Mouse (Mus musculus) Patski (cell line): Measurements from ENCODE around the gene Hsd11b2. TPM values are rescaled to one million over a fixed set of nuclear protein-coding genes. Genes with fewer than 3 reads are reported as not detected.

Source experiments
- ATAC-seq: fragments of 100-300 bp; one replicate; pipeline ENCODE4 v1.8.0; 2021
- CTCF ChIA-PET: fragments of 350-600 bp; sonication (Branson Sonifier 250); formaldehyde crosslinking; loops from one replicate; lab custom pipeline; 2022; ENCODE audit warnings: inconsistent platforms; lab: Charles Lee
- POLR2A ChIA-PET: fragments of 350-600 bp; sonication (Branson Sonifier 250); formaldehyde crosslinking; loops from one replicate; lab custom pipeline; 2022; ENCODE audit warnings: antibody characterized with exemption, inconsistent platforms; lab: Charles Lee
- DNase-seq: peaks from one replicate; pipeline ENCODE4 v3.0.0-alpha.2; 2011; ENCODE audit warnings: low read depth, low spot score
- H3K27me3 ChIP-seq: fragments of 371-371 bp; one replicate; pipeline ENCODE4 v1.5.1; 2021
- CTCF ChIP-seq: fragments of 100-300 bp; IDR thresholded peaks from one replicate; pipeline ENCODE4 v1.5.1; 2021
- in situ Hi-C: fragments of 300-500 bp; cut with MboI; formaldehyde crosslinking; loops from 3 replicates; pipeline ENCODE4 v1.11.1; 2018; ENCODE audit warnings: low pct_unique_long_range_greater_than_20kb, mixed read lengths
- polyA plus RNA-seq: library from polyadenylated mRNA; unstranded; gene quantifications from one replicate; pipeline ENCODE4 v1.2.3, GENCODE M21; 2021

Gene Hsd11b2
- 8.2 TPM for polyA plus RNA-seq

- DNase-seq (no peak), ATAC-seq (peak; percentile 24)
- H3K27me3 ChIP-seq, result no peaks in the 10 kb centered on the region
- CTCF ChIA-PET, result interaction anchor here (0.7 to 8.2 kb wide), 7 partner anchors 13 to 159 kb away, joined by 3 to 102 read pairs (median 4); partner anchors contain the start of gene Atp6v0d1
- in situ Hi-C loops, result loop anchor here (5.0 kb wide), 1 partner anchor 34 kb away; no protein-coding TSS in a partner anchor
- POLR2A ChIA-PET, result interaction anchor here (0.5 to 1.1 kb wide), 2 partner anchors 26 to 29 kb away, joined by 3 to 4 read pairs; no protein-coding TSS in a partner anchor
- TF ChIP-seq CTCF, result no peak
Measured at GRCm38 (mm10) chr8:105518436-105519313, at the start of gene Hsd11b2. Gene Hsd11b2, plus strand, starts transcription at chr8:105518755.

DNA sequence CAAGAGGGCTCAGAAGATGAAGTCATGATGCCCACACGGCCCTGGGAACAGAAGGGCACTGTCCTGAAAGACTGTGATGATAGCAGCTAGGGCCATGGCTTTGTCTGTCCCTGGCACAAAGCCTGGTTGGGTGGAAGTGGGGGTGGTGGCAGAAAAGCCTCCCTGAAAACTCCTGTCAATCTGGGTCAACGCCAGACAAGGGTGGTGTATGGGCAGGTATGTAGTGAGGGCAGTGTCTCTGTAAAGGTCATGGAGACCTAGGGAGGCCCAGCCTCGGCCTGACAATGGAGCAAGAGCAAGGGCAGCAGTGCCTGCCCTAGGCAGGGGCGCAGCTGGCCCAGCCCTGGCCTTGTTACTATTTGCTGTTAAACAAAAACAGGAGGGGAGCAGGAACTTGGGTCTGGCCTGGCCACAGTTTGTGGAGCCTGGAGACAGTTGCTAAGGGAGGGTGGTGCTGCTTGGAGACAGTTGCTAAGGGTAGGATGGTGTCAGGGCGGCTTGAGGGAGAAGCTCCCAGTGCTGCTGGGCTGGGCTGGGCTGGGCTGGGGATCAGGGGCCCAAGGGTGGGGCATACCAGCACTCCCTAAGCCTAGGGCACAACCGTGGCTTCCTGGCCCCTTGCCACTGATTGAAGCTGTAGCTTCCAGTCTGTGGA, 49.4 kb upstream of the Hsd11b2 start:
- in situ Hi-C loops, result no loop called here
- ChIA-PET POLR2A (interaction anchor here (0.6 kb wide), 1 partner anchor 18 kb away, joined by 3 read pairs; no protein-coding TSS in a partner anchor), CTCF (interaction anchor here (1.5 kb wide), 1 partner anchor 15 kb away, joined by 5 read pairs; no protein-coding TSS in a partner anchor)
- DNase-seq (no peak), ATAC-seq (no peak)
- H3K27me3 ChIP-seq, result no peaks in the 10 kb centered on the region
- TF ChIP-seq CTCF, result no peak

- no peak for TF ChIP-seq CTCF
- CTCF ChIA-PET, result interaction anchor here (1.5 kb wide), 1 partner anchor 15 kb away, joined by 5 read pairs; no protein-coding TSS in a partner anchor
- no peak for ATAC-seq
- POLR2A ChIA-PET, result interaction anchor here (1.7 kb wide), 1 partner anchor 11 kb away, joined by 9 read pairs; no protein-coding TSS in a partner anchor
- in situ Hi-C loops, result no loop called here
- no peaks in the 10 kb centered on the region for H3K27me3 ChIP-seq
- DNase-seq, result no peak
Measured at GRCm38 (mm10) chr8:105469816-105470215, 48.7 kb upstream of the Hsd11b2 start.

- no peak for ATAC-seq
- in situ Hi-C loops, result no loop called here
- CTCF ChIA-PET, result interaction anchor here (1.5 kb wide), 1 partner anchor 14 kb away, joined by 5 read pairs; no protein-coding TSS in a partner anchor
- TF ChIP-seq CTCF, result no peak
- no peak for DNase-seq
- no peaks in the 10 kb centered on the region for H3K27me3 ChIP-seq
- POLR2A ChIA-PET, result interaction anchor here (0.6 to 1.7 kb wide), 2 partner anchors 11 to 106 kb away, joined by 3 to 9 read pairs; no protein-coding TSS in a partner anchor
Measured at GRCm38 (mm10) chr8:105470262-105470661, 48.3 kb upstream of the Hsd11b2 start.

- ATAC-seq (no peak), DNase-seq (no peak)
- POLR2A ChIA-PET, result interaction anchor here (0.6 to 1.7 kb wide), 2 partner anchors 10 to 106 kb away, joined by 3 to 9 read pairs; no protein-coding TSS in a partner anchor
- no peak for TF ChIP-seq CTCF
- H3K27me3 ChIP-seq, result no peaks in the 10 kb centered on the region
- in situ Hi-C loops, result no loop called here
- CTCF ChIA-PET, result interaction anchor here (1.0 kb wide), 1 partner anchor 14 kb away, joined by 3 read pairs; no protein-coding TSS in a partner anchor
Measured at GRCm38 (mm10) chr8:105470681-105471313, 47.8 kb upstream of the Hsd11b2 start.

DNA sequence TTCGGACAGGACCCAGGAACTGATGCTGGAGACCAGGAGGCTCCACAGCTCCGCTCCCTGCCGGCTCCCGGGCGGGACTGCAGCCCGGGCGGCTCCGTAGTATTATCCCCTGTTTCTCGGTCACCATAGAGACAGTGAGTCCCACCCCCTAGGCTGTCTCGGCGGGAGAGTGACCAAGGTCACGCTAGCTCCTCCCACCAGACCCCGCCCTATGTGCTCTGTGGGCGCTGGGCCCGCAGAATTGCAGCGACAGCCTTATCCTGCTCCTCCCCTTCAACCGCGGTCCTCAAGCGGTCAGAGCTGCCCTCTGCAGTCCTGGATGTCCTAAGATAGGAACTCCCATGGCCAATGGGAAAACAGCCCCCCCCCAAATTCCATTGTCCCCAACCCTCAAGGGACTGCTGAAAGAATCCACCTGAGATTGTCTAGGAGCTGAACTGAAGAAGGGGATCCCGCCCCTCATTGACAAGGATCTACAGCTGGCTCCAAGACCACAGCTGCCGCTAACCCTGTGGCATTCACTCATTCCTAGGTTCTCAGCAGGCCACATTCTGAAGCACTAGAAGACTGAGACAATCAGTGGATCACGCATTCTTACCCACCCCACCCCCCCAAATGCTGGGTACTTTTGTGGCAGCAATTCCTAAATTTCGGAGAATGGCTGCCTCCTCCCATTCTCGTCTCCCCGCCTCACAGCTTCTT, 47.1 kb upstream of the Hsd11b2 start, which contains the start of gene Tppp3:
Gene Tppp3, minus strand, starts transcription at position 213 of the 702 bp plus-strand sequence.
- ChIA-PET POLR2A (interaction anchor here (1.7 kb wide), 1 partner anchor 10 kb away, joined by 9 read pairs; no protein-coding TSS in a partner anchor), CTCF (interaction anchor here (1.0 kb wide), 1 partner anchor 13 kb away, joined by 3 read pairs; no protein-coding TSS in a partner anchor)
- no peak for TF ChIP-seq CTCF
- no peak for ATAC-seq
- H3K27me3 ChIP-seq, result no peaks in the 10 kb centered on the region
- no peak for DNase-seq
- in situ Hi-C loops, result no loop called here

DNA sequence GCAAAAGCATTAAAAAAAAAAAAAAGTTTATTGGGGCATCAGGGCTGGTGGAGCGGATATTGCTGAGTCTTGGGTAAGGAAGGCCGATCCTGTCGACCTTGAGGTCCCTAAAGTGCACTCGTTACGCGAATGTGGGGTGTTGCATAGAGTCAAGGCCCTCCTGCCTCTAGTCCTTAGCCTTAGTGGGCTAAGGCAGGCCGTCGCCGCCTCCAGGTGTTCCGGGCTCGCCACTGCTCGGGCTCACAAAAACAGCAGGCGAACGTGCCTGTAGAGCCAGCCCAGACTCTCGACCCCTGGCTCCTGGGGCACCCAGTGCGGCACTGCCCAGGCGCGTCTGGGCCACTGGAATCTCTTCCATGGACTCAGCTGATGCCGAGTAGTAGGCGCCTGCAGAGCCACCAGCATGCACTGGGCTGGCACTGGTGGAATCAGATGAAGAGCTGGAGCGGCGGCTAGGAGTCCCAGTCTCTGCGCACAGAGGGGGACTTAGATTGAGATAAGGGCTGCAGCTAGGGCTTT, 46.1 kb upstream of the Hsd11b2 start:
- no peak for TF ChIP-seq CTCF
- CTCF ChIA-PET, result interaction anchor here (1.0 to 2.4 kb wide), 2 partner anchors 8 to 12 kb away, joined by 3 to 5 read pairs; no protein-coding TSS in a partner anchor
- in situ Hi-C loops, result no loop called here
- ATAC-seq (no peak), DNase-seq (no peak)
- POLR2A ChIA-PET, result no interaction called here
- no peaks in the 10 kb centered on the region for H3K27me3 ChIP-seq

DNA sequence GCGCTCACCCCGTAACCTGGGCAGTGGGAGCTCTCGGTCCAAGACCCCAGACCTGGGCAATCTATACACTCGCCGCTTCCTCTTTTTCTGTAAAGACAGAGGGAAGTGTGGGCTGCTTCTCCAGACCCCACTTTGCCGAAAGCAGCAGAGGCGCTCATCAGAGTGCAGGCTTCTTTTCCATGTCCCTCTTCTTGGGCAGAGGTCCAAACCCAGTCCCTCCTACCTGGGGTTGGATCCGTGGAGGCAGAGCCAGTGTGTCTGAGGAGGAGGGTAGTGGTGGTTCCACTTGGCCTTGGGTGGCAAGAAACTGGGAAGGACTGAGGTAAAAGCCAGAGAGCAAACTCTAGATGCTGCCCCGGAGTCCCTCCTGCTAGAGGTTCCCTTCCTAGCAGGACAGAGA, 45.6 kb upstream of the Hsd11b2 start:
- DNase-seq (no peak), ATAC-seq (no peak)
- ChIA-PET CTCF (interaction anchor here (1.0 to 2.4 kb wide), 2 partner anchors 8 to 12 kb away, joined by 3 to 5 read pairs; no protein-coding TSS in a partner anchor), POLR2A (no interaction called here)
- no peaks in the 10 kb centered on the region for H3K27me3 ChIP-seq
- no peak for TF ChIP-seq CTCF
- in situ Hi-C loops, result no loop called here
